Mouse (Mus musculus): ENCODE data around the gene Crybg2. TPM values are rescaled to one million over a fixed set of nuclear protein-coding genes. Genes with fewer than 3 reads are reported as not detected.

The Crybg2 gene
- total and polyA plus RNA-seq, 2 experiments from 2014 or later: 0.08 TPM; not detected in 1

DNA sequence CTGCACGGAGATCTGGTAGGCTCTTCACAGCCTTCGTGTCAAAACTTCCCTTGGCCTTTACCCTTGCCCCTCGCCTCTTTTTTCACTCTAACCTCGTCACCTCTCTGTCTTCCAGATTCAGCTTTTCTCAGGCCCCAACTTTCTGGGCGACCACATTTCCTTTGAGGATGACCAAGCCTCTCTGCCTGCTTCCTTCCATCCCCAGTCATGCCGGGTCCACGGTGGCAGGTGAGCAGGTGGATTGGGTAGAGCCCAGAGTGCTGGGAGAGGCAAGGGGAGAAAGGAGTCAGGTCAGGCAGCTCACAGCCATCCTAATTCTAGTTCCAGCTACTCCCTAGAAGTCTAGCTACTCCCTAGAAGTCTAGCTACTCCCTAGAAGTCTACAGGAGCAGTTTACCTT is 21.8 kb downstream of the Crybg2 start:
- ATAC-seq (ENCODE audit: insufficient read depth, low read depth) (no peak), DNase-seq (ENCODE audit: low spot score) (no peak)
- WGBS: 18% methylated on average over 7 of the region's 7 CpGs
- no peak for TF ChIP-seq CTCF (IDR thresholded peaks at IDR 0.05; ENCODE audit: low read depth)
- peak overlapping the region; percentile 63 for H3K4me2 ChIP-seq (ENCODE audit: low read depth, low read length)
- peaks cover 30% of the 10 kb centered on the region for H3K27me3 ChIP-seq (ENCODE audit: control insufficient read depth, insufficient read depth, low read length)
- peaks cover 6% of the 10 kb centered on the region; the same call in 1 of the 2 replicates for H3K4me1 ChIP-seq (ENCODE audit: control insufficient read depth, insufficient read depth)
- H3K36me3 ChIP-seq (replicated peaks; ENCODE audit: control insufficient read depth, insufficient read depth, low read length): no peaks in the 10 kb centered on the region
- no peak overlapping the region for H3K27ac ChIP-seq (ENCODE audit: low read depth)
- H3K9me3 ChIP-seq (replicated peaks; ENCODE audit: control insufficient read depth, low read length): no peaks in the 10 kb centered on the region
- H3K4me3 ChIP-seq (ENCODE audit: low read depth, low read length): no peak overlapping the region
- H3K9ac ChIP-seq (replicated peaks; ENCODE audit: low read depth, low read length): no peak overlapping the region

GRCm38 (mm10) chr4:134084999-134085398 is 24.4 kb downstream of the Crybg2 start:
- 86% methylated on average over 4 of the region's 4 CpGs for WGBS
- Histone ChIP-seq H3K4me3 (ENCODE audit: low read depth, low read length) (no peak overlapping the region), H3K9ac (replicated peaks; ENCODE audit: low read depth, low read length) (no peak overlapping the region), H3K27me3 (ENCODE audit: control insufficient read depth, insufficient read depth, low read length) (peaks cover 30% of the 10 kb centered on the region), H3K4me2 (ENCODE audit: low read depth, low read length) (no peak overlapping the region), H3K4me1 (ENCODE audit: control insufficient read depth, insufficient read depth) (peaks cover 6% of the 10 kb centered on the region; the same call in 1 of the 2 replicates), H3K9me3 (replicated peaks; ENCODE audit: control insufficient read depth, low read length) (no peaks in the 10 kb centered on the region), H3K27ac (ENCODE audit: low read depth) (no peak overlapping the region), H3K36me3 (replicated peaks; ENCODE audit: control insufficient read depth, insufficient read depth, low read length) (no peaks in the 10 kb centered on the region)
- ATAC-seq (ENCODE audit: insufficient read depth, low read depth) (no peak), DNase-seq (ENCODE audit: low spot score) (no peak)
- no peak for TF ChIP-seq EP300 (IDR thresholded peaks at IDR 0.05; ENCODE audit: low read depth)
- no peak for TF ChIP-seq CTCF (IDR thresholded peaks at IDR 0.05; ENCODE audit: low read depth)

- 29% methylated on average over 7 of the region's 7 CpGs for WGBS
- no peak overlapping the region for H3K27ac ChIP-seq (ENCODE audit: low read depth)
- no peak overlapping the region for H3K4me3 ChIP-seq (ENCODE audit: low read depth, low read length)
- H3K4me2 ChIP-seq (ENCODE audit: low read depth, low read length): no peak overlapping the region
- no peaks in the 10 kb centered on the region for H3K36me3 ChIP-seq (replicated peaks; ENCODE audit: control insufficient read depth, insufficient read depth, low read length)
- DNase-seq (ENCODE audit: low spot score): peak; percentile 68
- H3K27me3 ChIP-seq (ENCODE audit: control insufficient read depth, insufficient read depth, low read length): peaks cover 7% of the 10 kb centered on the region
- H3K4me1 ChIP-seq (ENCODE audit: control insufficient read depth, insufficient read depth): no peaks in the 10 kb centered on the region
- TF ChIP-seq EP300 (IDR thresholded peaks at IDR 0.05; ENCODE audit: low read depth) (no peak), CTCF (IDR thresholded peaks at IDR 0.05; ENCODE audit: low read depth) (peak; percentile 82)
- H3K9ac ChIP-seq (replicated peaks; ENCODE audit: low read depth, low read length): no peak overlapping the region
- no peaks in the 10 kb centered on the region for H3K9me3 ChIP-seq (replicated peaks; ENCODE audit: control insufficient read depth, low read length)
- peak; percentile 76 for ATAC-seq (ENCODE audit: insufficient read depth, low read depth)
These were observed 26.8 kb downstream of the Crybg2 start for GRCm38 (mm10) chr4:134087412-134087811.

DNA sequence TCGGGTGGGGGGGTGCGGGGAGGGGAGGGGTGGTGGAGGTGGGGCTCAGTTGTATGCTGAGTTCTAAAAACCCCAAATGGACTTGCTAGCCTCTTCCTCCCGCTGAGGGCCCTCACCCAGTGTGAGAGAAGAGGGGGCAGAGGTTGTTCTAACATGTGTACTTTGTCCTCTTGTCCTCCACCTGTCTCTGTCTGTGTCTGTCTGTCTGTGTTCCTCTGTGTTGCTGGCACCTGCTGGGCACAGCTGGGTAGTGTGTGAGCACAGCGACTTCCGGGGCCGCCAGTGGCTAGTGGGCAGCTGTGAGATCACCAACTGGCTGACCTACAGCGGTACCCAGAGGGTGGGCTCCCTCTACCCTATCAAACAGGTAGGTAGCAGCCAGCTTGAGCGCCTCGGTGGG is 28.4 kb downstream of the Crybg2 start:
- no peak overlapping the region for H3K4me3 ChIP-seq (ENCODE audit: low read depth, low read length)
- H3K9me3 ChIP-seq (replicated peaks; ENCODE audit: control insufficient read depth, low read length): no peaks in the 10 kb centered on the region
- no peak overlapping the region for H3K27ac ChIP-seq (ENCODE audit: low read depth)
- WGBS: 81% methylated on average over 9 of the region's 9 CpGs
- DNase-seq (ENCODE audit: low spot score) (no peak), ATAC-seq (ENCODE audit: insufficient read depth, low read depth) (no peak)
- no peak overlapping the region for H3K4me2 ChIP-seq (ENCODE audit: low read depth, low read length)
- no peak overlapping the region for H3K9ac ChIP-seq (replicated peaks; ENCODE audit: low read depth, low read length)
- no peaks in the 10 kb centered on the region for H3K4me1 ChIP-seq (ENCODE audit: control insufficient read depth, insufficient read depth)
- H3K36me3 ChIP-seq (replicated peaks; ENCODE audit: control insufficient read depth, insufficient read depth, low read length): no peaks in the 10 kb centered on the region
- H3K27me3 ChIP-seq (ENCODE audit: control insufficient read depth, insufficient read depth, low read length): no peaks in the 10 kb centered on the region
- TF ChIP-seq CTCF (IDR thresholded peaks at IDR 0.05; ENCODE audit: low read depth): no peak
- no peak for TF ChIP-seq EP300 (IDR thresholded peaks at IDR 0.05; ENCODE audit: low read depth)

DNA sequence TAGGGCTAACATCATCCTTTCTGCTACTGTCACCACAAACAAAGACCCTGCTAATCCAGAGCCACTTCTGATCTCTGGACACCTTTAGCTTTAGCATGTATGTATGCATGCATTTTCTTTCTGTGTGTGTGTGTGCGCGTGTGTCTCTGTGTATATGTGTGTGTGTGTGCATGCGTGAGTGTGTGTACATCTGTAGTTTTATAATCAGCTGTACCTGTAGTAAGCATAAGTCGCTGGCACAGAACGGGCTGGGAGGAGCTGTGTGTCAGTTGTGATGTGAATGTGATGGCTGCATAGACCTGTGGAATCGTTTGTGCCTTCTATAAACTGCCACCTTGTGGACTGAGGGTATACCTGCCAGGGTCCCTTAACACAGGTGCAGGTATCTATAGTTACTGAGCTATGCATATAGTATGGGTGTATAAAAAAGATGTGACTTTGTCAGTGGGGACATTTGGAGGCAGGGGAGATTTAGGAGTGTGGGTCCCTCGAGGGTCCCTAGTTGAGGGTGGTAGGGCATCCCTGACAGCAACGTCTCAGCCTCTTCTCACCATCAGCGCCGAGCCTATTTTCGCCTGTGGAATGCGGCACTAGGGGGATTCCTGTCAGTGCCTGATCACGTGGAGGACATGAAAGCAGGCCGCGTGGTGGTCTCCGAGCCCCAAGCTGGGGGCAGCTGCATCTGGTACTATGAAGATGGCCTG is 30.1 kb downstream of the Crybg2 start:
- no peak overlapping the region for H3K4me3 ChIP-seq (ENCODE audit: low read depth, low read length)
- H3K27ac ChIP-seq (ENCODE audit: low read depth): no peak overlapping the region
- no peak overlapping the region for H3K9ac ChIP-seq (replicated peaks; ENCODE audit: low read depth, low read length)
- ATAC-seq (ENCODE audit: insufficient read depth, low read depth) (no peak), DNase-seq (ENCODE audit: low spot score) (no peak)
- no peaks in the 10 kb centered on the region for H3K27me3 ChIP-seq (ENCODE audit: control insufficient read depth, insufficient read depth, low read length)
- H3K9me3 ChIP-seq (replicated peaks; ENCODE audit: control insufficient read depth, low read length): no peaks in the 10 kb centered on the region
- WGBS: 55% methylated on average over 16 of the region's 16 CpGs
- no peaks in the 10 kb centered on the region for H3K36me3 ChIP-seq (replicated peaks; ENCODE audit: control insufficient read depth, insufficient read depth, low read length)
- no peaks in the 10 kb centered on the region for H3K4me1 ChIP-seq (ENCODE audit: control insufficient read depth, insufficient read depth)
- TF ChIP-seq CTCF (IDR thresholded peaks at IDR 0.05; ENCODE audit: low read depth): no peak
- no peak for TF ChIP-seq EP300 (IDR thresholded peaks at IDR 0.05; ENCODE audit: low read depth)
- H3K4me2 ChIP-seq (ENCODE audit: low read depth, low read length): no peak overlapping the region

DNA sequence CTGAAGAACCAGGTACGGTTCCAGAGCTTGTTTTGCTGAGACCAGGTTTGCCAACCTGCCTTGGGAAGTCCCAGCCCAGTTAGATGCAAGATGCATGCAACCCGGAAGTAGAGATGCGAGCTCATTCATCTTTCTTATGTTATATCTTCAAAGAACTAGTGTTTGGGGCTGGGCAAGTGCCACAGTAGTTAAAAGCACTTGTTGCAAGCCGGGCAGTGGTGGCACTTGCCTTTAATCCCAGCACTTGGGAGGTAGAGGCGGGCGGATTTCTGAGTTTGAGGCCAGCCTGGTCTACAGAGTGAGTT is 30.6 kb downstream of the Crybg2 start:
- DNase-seq (ENCODE audit: low spot score) (no peak), ATAC-seq (ENCODE audit: insufficient read depth, low read depth) (no peak)
- no peak overlapping the region for H3K4me3 ChIP-seq (ENCODE audit: low read depth, low read length)
- no peak overlapping the region for H3K4me2 ChIP-seq (ENCODE audit: low read depth, low read length)
- H3K4me1 ChIP-seq (ENCODE audit: control insufficient read depth, insufficient read depth): no peaks in the 10 kb centered on the region
- H3K9ac ChIP-seq (replicated peaks; ENCODE audit: low read depth, low read length): no peak overlapping the region
- no peaks in the 10 kb centered on the region for H3K36me3 ChIP-seq (replicated peaks; ENCODE audit: control insufficient read depth, insufficient read depth, low read length)
- no peaks in the 10 kb centered on the region for H3K27me3 ChIP-seq (ENCODE audit: control insufficient read depth, insufficient read depth, low read length)
- H3K27ac ChIP-seq (ENCODE audit: low read depth): no peak overlapping the region
- no peaks in the 10 kb centered on the region for H3K9me3 ChIP-seq (replicated peaks; ENCODE audit: control insufficient read depth, low read length)
- no peak for TF ChIP-seq EP300 (IDR thresholded peaks at IDR 0.05; ENCODE audit: low read depth)
- no peak for TF ChIP-seq CTCF (IDR thresholded peaks at IDR 0.05; ENCODE audit: low read depth)
- WGBS: 67% methylated on average over 5 of the region's 6 CpGs
